ENCODE assay signal across 20 mouse cellular contexts in the genomic region with DNA sequence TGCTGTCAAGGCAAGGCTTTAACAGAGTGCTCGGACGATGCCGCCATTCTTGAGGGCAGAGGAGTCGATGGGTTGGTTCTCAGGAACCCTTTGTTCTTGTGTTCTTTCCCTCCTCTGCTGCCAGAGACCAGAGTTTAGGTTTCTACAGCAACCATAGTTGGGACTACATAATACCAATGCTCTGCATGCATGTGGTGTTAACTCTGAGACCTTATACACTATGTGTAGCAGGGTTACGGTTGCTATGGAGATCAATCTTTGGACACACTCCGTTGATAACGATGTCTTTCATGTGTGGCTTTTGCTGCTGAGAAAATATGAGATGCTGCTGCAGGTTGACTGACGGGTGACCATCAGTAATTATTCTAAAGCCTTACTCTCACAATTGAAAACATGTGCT. TPM values are rescaled to one million over a fixed set of nuclear protein-coding genes. Genes with fewer than 3 reads are reported as not detected.
DNase-seq lines count a peak whose midpoint lies in the region; ATAC-seq and TF ChIP-seq lines count a peak whose summit lies in the region.
"Had no signal": no experiment of that assay in that cellular context is flagged by ENCODE, and none has a peak within 500 bp of the region (broad histone marks: within the 10 kb centered on the region; RNA-seq: fewer than 3 reads in every experiment).

No protein-coding gene starts in this region.

- no peaks in the 10 kb centered on the region for H3K27me3 ChIP-seq in forebrain, embryonic 16.5 days (replicated peaks; ENCODE audit: control insufficient read depth, insufficient read depth, low read length)
- H3K27me3 ChIP-seq in forebrain, embryonic 11.5 days (ENCODE audit: control insufficient read depth, insufficient read depth, low read length) = no peaks in the 10 kb centered on the region
- H3K27me3 ChIP-seq in hindbrain, postnatal 0 days (ENCODE audit: insufficient read depth, low read length) = no peaks in the 10 kb centered on the region
- no peaks in the 10 kb centered on the region for H3K27me3 ChIP-seq in hindbrain, embryonic 12.5 days
- H3K27me3 ChIP-seq in midbrain, embryonic 15.5 days (replicated peaks) = no peaks in the 10 kb centered on the region
- H3K27me3 ChIP-seq in midbrain, postnatal 0 days (ENCODE audit: insufficient read depth, low read length) = no peaks in the 10 kb centered on the region
- H3K27me3 ChIP-seq: embryonic facial prominence, embryonic 15.5 days; forebrain, embryonic 12.5 days; heart, embryonic 12.5 days; intestine, embryonic 15.5 days had no signal

- no peak overlapping the region for H3K4me3 ChIP-seq in forebrain, embryonic 16.5 days (replicated peaks; ENCODE audit: low read length)
- no peak overlapping the region for H3K4me3 ChIP-seq in forebrain, embryonic 11.5 days (ENCODE audit: low read depth, low read length)
- no peak overlapping the region for H3K4me3 ChIP-seq in hindbrain, postnatal 0 days (ENCODE audit: low read length)
- H3K4me3 ChIP-seq in hindbrain, embryonic 12.5 days = no peak overlapping the region
- no peak overlapping the region for H3K4me3 ChIP-seq in midbrain, embryonic 15.5 days
- no peak overlapping the region for H3K4me3 ChIP-seq in midbrain, postnatal 0 days (ENCODE audit: low read depth, low read length)
- H3K4me3 ChIP-seq: embryonic facial prominence, embryonic 15.5 days; erythroblast, embryonic 14.5 days; forebrain, embryonic 12.5 days; heart, embryonic 12.5 days; hindbrain, embryonic 10.5 days; intestine, embryonic 15.5 days had no signal

- TF ChIP-seq CTCF in hindbrain, postnatal 0 days (IDR thresholded peaks at IDR 0.05; ENCODE audit: low read depth) = no peak
- TF ChIP-seq CTCF in midbrain, postnatal 0 days (IDR thresholded peaks at IDR 0.05) = no peak

- H3K27ac ChIP-seq in forebrain, embryonic 16.5 days (ENCODE audit: low read length) = no peak overlapping the region
- no peak overlapping the region for H3K27ac ChIP-seq in forebrain, embryonic 11.5 days (ENCODE audit: low read depth, low read length)
- H3K27ac ChIP-seq in hindbrain, postnatal 0 days = no peak overlapping the region
- no peak overlapping the region for H3K27ac ChIP-seq in hindbrain, embryonic 12.5 days
- no peak overlapping the region for H3K27ac ChIP-seq in midbrain, embryonic 15.5 days
- no peak overlapping the region for H3K27ac ChIP-seq in midbrain, postnatal 0 days (ENCODE audit: low read depth, low read length)
- H3K27ac ChIP-seq: embryonic facial prominence, embryonic 15.5 days; forebrain, embryonic 12.5 days; intestine, embryonic 15.5 days had no signal

- H3K4me1 ChIP-seq in forebrain, embryonic 16.5 days (replicated peaks; ENCODE audit: control insufficient read depth, insufficient read depth, low read length) = peaks cover 7% of the 10 kb centered on the region; the same call in 1 of the 2 replicates
- peaks cover 13% of the 10 kb centered on the region for H3K4me1 ChIP-seq in forebrain, embryonic 11.5 days (replicated peaks; ENCODE audit: control insufficient read depth, insufficient read depth, low read length)
- H3K4me1 ChIP-seq in hindbrain, postnatal 0 days (ENCODE audit: insufficient read depth, low read length) = 0 out of 2 replicates have a peak, but pooled peaks cover 2% of the 10 kb centered on the region
- H3K4me1 ChIP-seq in hindbrain, embryonic 12.5 days = peaks cover 23% of the 10 kb centered on the region
- H3K4me1 ChIP-seq in midbrain, embryonic 15.5 days = peaks cover 17% of the 10 kb centered on the region; the same call in 1 of the 2 replicates
- H3K4me1 ChIP-seq in midbrain, postnatal 0 days (ENCODE audit: insufficient read depth, low read length) = no peaks in the 10 kb centered on the region

- WGBS in forebrain, embryonic 16.5 days = 57% methylated on average over 8 of the region's 8 CpGs
- 71% methylated on average over 8 of the region's 8 CpGs for WGBS in forebrain, embryonic 11.5 days
- 32% methylated on average over 8 of the region's 8 CpGs for WGBS in hindbrain, postnatal 0 days
- 61% methylated on average over 8 of the region's 8 CpGs for WGBS in hindbrain, embryonic 12.5 days
- WGBS in midbrain, embryonic 15.5 days = 52% methylated on average over 8 of the region's 8 CpGs
- WGBS in midbrain, postnatal 0 days = 42% methylated on average over 8 of the region's 8 CpGs

- no peak for DNase-seq in forebrain, embryonic 11.5 days (ENCODE audit: low spot score)
- DNase-seq in hindbrain, postnatal 0 days (ENCODE audit: low spot score) = no peak
- DNase-seq in midbrain, postnatal 0 days (ENCODE audit: low spot score) = peak; percentile 17
- no peak for DNase-seq in thymus, postnatal 36 days
- DNase-seq: adrenal gland, adult 8-10 months; adrenal gland, postnatal 36 days; cerebellum, adult 11 months; cerebellum, adult 8-10 months; cerebellum, postnatal 14 days; gastrocnemius, postnatal 10 days; kidney, adult 18-20 months had no signal

- H3K9me3 ChIP-seq in forebrain, embryonic 16.5 days (ENCODE audit: control insufficient read depth, low read length) = no peaks in the 10 kb centered on the region; the same call in 1 of the 2 replicates
- no peaks in the 10 kb centered on the region for H3K9me3 ChIP-seq in forebrain, embryonic 11.5 days (ENCODE audit: control insufficient read depth, low read length)
- 0 out of 2 replicates have a peak, but pooled peaks cover 2% of the 10 kb centered on the region for H3K9me3 ChIP-seq in hindbrain, postnatal 0 days (ENCODE audit: low read length)
- 0 out of 2 replicates have a peak, but pooled peaks cover 8% of the 10 kb centered on the region for H3K9me3 ChIP-seq in hindbrain, embryonic 12.5 days (replicated peaks)
- no peaks in the 10 kb centered on the region for H3K9me3 ChIP-seq in midbrain, embryonic 15.5 days
- no peaks in the 10 kb centered on the region for H3K9me3 ChIP-seq in midbrain, postnatal 0 days (ENCODE audit: low read length)
- H3K9me3 ChIP-seq: intestine, embryonic 15.5 days had no signal

- H3K36me3 ChIP-seq in forebrain, embryonic 16.5 days (ENCODE audit: control insufficient read depth, insufficient read depth) = no peaks in the 10 kb centered on the region
- H3K36me3 ChIP-seq in forebrain, embryonic 11.5 days (ENCODE audit: control insufficient read depth, insufficient read depth, low read length) = no peaks in the 10 kb centered on the region
- no peaks in the 10 kb centered on the region for H3K36me3 ChIP-seq in hindbrain, postnatal 0 days (ENCODE audit: insufficient read depth, low read length)
- H3K36me3 ChIP-seq in hindbrain, embryonic 12.5 days = 0 out of 2 replicates have a peak, but pooled peaks cover 4% of the 10 kb centered on the region
- H3K36me3 ChIP-seq in midbrain, embryonic 15.5 days (replicated peaks) = no peaks in the 10 kb centered on the region
- no peaks in the 10 kb centered on the region for H3K36me3 ChIP-seq in midbrain, postnatal 0 days (ENCODE audit: insufficient read depth, low read length)
- H3K36me3 ChIP-seq: embryonic facial prominence, embryonic 15.5 days; forebrain, embryonic 12.5 days had no signal

- no peak overlapping the region for H3K4me2 ChIP-seq in forebrain, embryonic 16.5 days (ENCODE audit: low read length)
- H3K4me2 ChIP-seq in forebrain, embryonic 11.5 days (ENCODE audit: low read depth, low read length, severe bottlenecking) = no peak overlapping the region
- H3K4me2 ChIP-seq in hindbrain, postnatal 0 days (ENCODE audit: low read depth, low read length) = no peak overlapping the region
- H3K4me2 ChIP-seq in hindbrain, embryonic 12.5 days (replicated peaks) = no peak overlapping the region
- H3K4me2 ChIP-seq in midbrain, embryonic 15.5 days = no peak overlapping the region
- no peak overlapping the region for H3K4me2 ChIP-seq in midbrain, postnatal 0 days (ENCODE audit: low read depth, low read length, poor library complexity, severe bottlenecking)
- H3K4me2 ChIP-seq: embryonic facial prominence, embryonic 15.5 days; forebrain, embryonic 12.5 days; heart, embryonic 12.5 days; intestine, embryonic 15.5 days had no signal

- ATAC-seq in forebrain, embryonic 16.5 days = peak; percentile 68
- no peak for ATAC-seq in forebrain, embryonic 11.5 days (replicated peaks; ENCODE audit: low FRiP score)
- peak; percentile 55; the same call in 1 of the 2 replicates for ATAC-seq in hindbrain, postnatal 0 days
- no peak for ATAC-seq in hindbrain, embryonic 12.5 days (ENCODE audit: low FRiP score)
- peak; percentile 77 for ATAC-seq in midbrain, embryonic 15.5 days (replicated peaks)
- ATAC-seq in midbrain, postnatal 0 days (ENCODE audit: low FRiP score) = no peak; the same call in 1 of the 2 replicates
- ATAC-seq: intestine, embryonic 15.5 days had no signal

- H3K9ac ChIP-seq in forebrain, embryonic 16.5 days (replicated peaks; ENCODE audit: low read depth, low read length) = no peak overlapping the region
- no peak overlapping the region for H3K9ac ChIP-seq in forebrain, embryonic 11.5 days (ENCODE audit: low read length)
- H3K9ac ChIP-seq in hindbrain, postnatal 0 days (replicated peaks; ENCODE audit: low read length) = no peak overlapping the region
- H3K9ac ChIP-seq in hindbrain, embryonic 12.5 days = no peak overlapping the region
- H3K9ac ChIP-seq in midbrain, embryonic 15.5 days = no peak overlapping the region
- H3K9ac ChIP-seq in midbrain, postnatal 0 days (replicated peaks; ENCODE audit: low read length, poor library complexity, severe bottlenecking) = no peak overlapping the region
- H3K9ac ChIP-seq: embryonic facial prominence, embryonic 15.5 days; forebrain, embryonic 12.5 days; heart, embryonic 12.5 days; intestine, embryonic 15.5 days had no signal

RNA-seq across cellular contexts. Expression of gene Pdss2, which starts 20.9 kb away (rescaled TPM):
- polyA plus RNA-seq in forebrain, embryonic 16.5 days (2015; fragmentation: Nextera tagmentation; extraction: Ambion mirVana) = 15.7 and 17.7 TPM in 2 replicates
- polyA plus RNA-seq in forebrain, embryonic 11.5 days (2014; fragmentation: Nextera tagmentation; extraction: Ambion mirVana) = 15.1 and 16.0 TPM in 2 replicates
- total RNA-seq in hindbrain, postnatal 0 days (2014; rRNA removed) = 18.3 and 20.9 TPM in 2 replicates
- 17.4 and 17.5 TPM in 2 replicates for polyA plus RNA-seq in hindbrain, postnatal 0 days (2015; fragmentation: Nextera tagmentation; extraction: Ambion mirVana)
- polyA plus RNA-seq in hindbrain, embryonic 12.5 days (2016; fragmentation: Nextera tagmentation; extraction: Ambion mirVana) = 14.6 and 14.9 TPM in 2 replicates
- polyA plus RNA-seq in midbrain, embryonic 15.5 days (2015; fragmentation: Nextera tagmentation; extraction: Ambion mirVana) = 17.4 and 17.6 TPM in 2 replicates
- total RNA-seq in midbrain, postnatal 0 days (2014; rRNA removed) = 17.6 and 19.7 TPM in 2 replicates
- polyA plus RNA-seq in midbrain, postnatal 0 days (2015; fragmentation: Nextera tagmentation; extraction: Ambion mirVana) = 16.6 and 17.6 TPM in 2 replicates

Comparison
In these comparisons a context has a peak if more than half of its experiments do, and no peak if none do; other contexts are left out.
1. ATAC-seq: peak in forebrain, embryonic 16.5 days (single experiment), hindbrain, postnatal 0 days (single experiment) and midbrain, embryonic 15.5 days (single experiment); none in forebrain, embryonic 11.5 days (single experiment), hindbrain, embryonic 12.5 days (single experiment) and midbrain, postnatal 0 days (single experiment).